Mouse (Mus musculus) intestine, postnatal 0 days (tissue): ENCODE results near the gene Gimap8. TPM values are rescaled to one million over a fixed set of nuclear protein-coding genes. Genes with fewer than 3 reads are reported as not detected.

ENCODE experiments used
- ATAC-seq: fragments of 200-750 bp; cut with Nextera tagmentation; 2 replicates; pipeline ENCODE4 v1.8.0; 2017; ENCODE audit warnings: mild to moderate bottlenecking, moderate TSS enrichment, moderate library complexity
- H3K27ac ChIP-seq: fragments of 300-500 bp; sonication (generic); 2 replicates; pipeline ENCODE4 v1.5.1; 2014; ENCODE audit warnings: mild to moderate bottlenecking, low read depth, low read length, moderate library complexity
- H3K27me3 ChIP-seq: fragments of 300-500 bp; sonication (generic); replicated peaks from 2 replicates; pipeline ENCODE4 v1.6.1; 2014; ENCODE audit warnings: low read length, mixed read lengths; ENCODE audit not compliant: control insufficient read depth, insufficient read depth
- H3K36me3 ChIP-seq: fragments of 300-500 bp; sonication (generic); 2 replicates; pipeline ENCODE4 v1.6.1; 2014; ENCODE audit warnings: mild to moderate bottlenecking, moderate library complexity; ENCODE audit not compliant: control insufficient read depth, insufficient read depth
- H3K4me1 ChIP-seq: fragments of 300-500 bp; sonication (generic); replicated peaks from 2 replicates; pipeline ENCODE4 v1.6.1; 2014; ENCODE audit warnings: antibody characterized with exemption, low read length, mixed read lengths; ENCODE audit not compliant: control insufficient read depth, insufficient read depth
- H3K4me2 ChIP-seq: fragments of 300-500 bp; sonication (generic); replicated peaks from 2 replicates; pipeline ENCODE4 v1.6.1; 2014; ENCODE audit warnings: low read depth, mild to moderate bottlenecking, moderate library complexity
- H3K4me3 ChIP-seq: fragments of 300-500 bp; sonication (generic); 2 replicates; pipeline ENCODE4 v1.5.1; 2014; ENCODE audit warnings: low read depth, low read length
- H3K9ac ChIP-seq: fragments of 300-500 bp; sonication (generic); 2 replicates; pipeline ENCODE4 v1.6.1; 2014; ENCODE audit warnings: mild to moderate bottlenecking, low read depth, low read length
- H3K9me3 ChIP-seq: fragments of 300-500 bp; sonication (generic); 2 replicates; pipeline ENCODE4 v1.6.1; 2016; ENCODE audit warnings: mixed run types; ENCODE audit not compliant: control insufficient read depth
- CTCF ChIP-seq: sonication (generic); IDR thresholded peaks from 2 replicates; pipeline ENCODE4 v1.5.1; 2016; ENCODE audit warnings: low read depth, mild to moderate bottlenecking, control low read depth, antibody characterized with exemption, moderate library complexity
- WGBS: fragments of 180-500 bp; shearing (Covaris S2); extraction: QIAGEN DNeasy Blood & Tissue Kit; methylation state at CpG from one replicate; pipeline ENCODE4 v1.1.7; 2014; 5-methylcytosine and 5-hydroxymethylcytosine counted together
- polyA plus RNA-seq: library from polyadenylated mRNA; unstranded; fragments of >200 nt; fragmentation: Nextera tagmentation; extraction: Ambion mirVana; gene quantifications from 2 replicates; pipeline ENCODE4 v1.2.1, GENCODE M21; 2015

Gene Gimap8
- polyA plus RNA-seq, 1 experiment from 2014 or later: 1.1 TPM

DNA sequence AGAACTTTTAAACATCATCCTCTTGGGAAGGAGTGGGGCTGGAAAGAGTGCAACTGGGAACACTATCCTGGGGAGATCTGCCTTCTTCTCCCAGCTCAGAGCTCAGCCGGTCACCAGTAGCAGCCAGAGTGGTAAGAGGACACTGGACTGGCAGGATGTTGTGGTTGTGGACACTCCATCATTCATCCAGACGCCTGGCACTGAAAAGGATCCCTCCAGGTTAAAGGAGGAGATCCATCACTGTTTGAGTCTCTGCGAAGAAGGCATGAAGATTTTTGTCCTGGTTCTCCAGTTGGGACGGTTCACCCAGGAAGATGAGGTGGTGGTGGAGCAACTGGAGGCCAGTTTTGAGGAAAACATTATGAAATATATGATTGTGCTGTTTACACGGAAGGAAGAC is 11.7 kb downstream of the Gimap8 start:
- 75% methylated on average over 5 of the region's 5 CpGs for WGBS
- no peaks in the 10 kb centered on the region for H3K9me3 ChIP-seq
- no peak for TF ChIP-seq CTCF

DNA sequence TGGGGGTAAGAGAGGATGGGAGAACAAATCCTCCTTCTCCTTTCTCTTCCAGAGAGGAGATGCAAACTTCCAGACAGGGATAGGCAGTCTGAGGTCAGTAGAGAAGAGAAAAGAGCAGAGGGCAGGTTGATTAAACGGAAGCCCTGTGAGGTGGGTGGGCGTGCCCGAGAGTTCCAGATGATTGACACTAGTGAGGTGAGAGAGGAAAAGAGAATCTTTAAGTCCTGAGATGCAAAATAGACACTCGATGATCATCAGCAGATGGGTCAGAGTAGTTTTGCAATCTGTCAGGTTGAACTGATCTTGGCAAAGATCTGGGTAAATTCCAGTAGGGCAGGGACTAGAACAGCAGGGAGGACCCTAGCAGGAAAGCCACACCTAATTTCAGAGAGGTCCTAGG is 17.7 kb downstream of the Gimap8 start:
- no peak for TF ChIP-seq CTCF
- Histone ChIP-seq H3K9me3 (no peaks in the 10 kb centered on the region), H3K4me2 (no peak overlapping the region), H3K27ac (no peak overlapping the region), H3K9ac (no peak overlapping the region), H3K4me3 (no peak overlapping the region), H3K27me3 (no peaks in the 10 kb centered on the region), H3K4me1 (peaks cover 4% of the 10 kb centered on the region), H3K36me3 (no peaks in the 10 kb centered on the region)
- WGBS: 61% methylated on average over 4 of the region's 4 CpGs
- ATAC-seq: no peak

More for the DNA sequence above, 11.7 kb downstream of the Gimap8 start:
- H3K27ac ChIP-seq: no peak overlapping the region
- H3K27me3 ChIP-seq: no peaks in the 10 kb centered on the region
- no peak overlapping the region for H3K9ac ChIP-seq
- H3K36me3 ChIP-seq: no peaks in the 10 kb centered on the region
- H3K4me3 ChIP-seq: no peak overlapping the region
- H3K4me2 ChIP-seq: no peak overlapping the region
- no peaks in the 10 kb centered on the region for H3K4me1 ChIP-seq
- ATAC-seq: no peak

DNA sequence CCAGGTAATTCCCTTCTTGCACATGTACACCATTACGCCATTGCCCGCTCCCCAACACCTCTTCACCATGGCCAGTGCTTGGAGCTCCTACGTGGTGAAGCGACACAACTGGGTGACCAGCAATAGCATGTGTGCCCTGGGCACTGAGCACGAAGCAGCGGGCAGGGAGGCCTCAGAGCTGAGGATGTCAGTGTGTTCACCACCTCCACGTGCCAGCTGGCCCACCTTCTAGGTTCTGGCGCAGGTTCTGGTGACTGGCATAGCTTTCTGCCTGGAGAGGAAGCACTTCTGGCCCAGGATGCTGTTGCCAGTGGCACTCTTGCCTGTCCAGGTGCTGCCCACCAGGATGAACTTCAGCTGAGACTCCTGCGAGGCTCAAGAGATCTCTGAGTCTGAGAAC is 18.4 kb downstream of the Gimap8 start:
- Histone ChIP-seq H3K4me2 (no peak overlapping the region), H3K27ac (no peak overlapping the region), H3K9ac (no peak overlapping the region), H3K4me1 (peaks cover 4% of the 10 kb centered on the region), H3K9me3 (no peaks in the 10 kb centered on the region), H3K4me3 (no peak overlapping the region), H3K36me3 (no peaks in the 10 kb centered on the region), H3K27me3 (no peaks in the 10 kb centered on the region)
- WGBS: 93% methylated on average over 9 of the region's 9 CpGs
- no peak for ATAC-seq
- TF ChIP-seq CTCF: no peak

DNA sequence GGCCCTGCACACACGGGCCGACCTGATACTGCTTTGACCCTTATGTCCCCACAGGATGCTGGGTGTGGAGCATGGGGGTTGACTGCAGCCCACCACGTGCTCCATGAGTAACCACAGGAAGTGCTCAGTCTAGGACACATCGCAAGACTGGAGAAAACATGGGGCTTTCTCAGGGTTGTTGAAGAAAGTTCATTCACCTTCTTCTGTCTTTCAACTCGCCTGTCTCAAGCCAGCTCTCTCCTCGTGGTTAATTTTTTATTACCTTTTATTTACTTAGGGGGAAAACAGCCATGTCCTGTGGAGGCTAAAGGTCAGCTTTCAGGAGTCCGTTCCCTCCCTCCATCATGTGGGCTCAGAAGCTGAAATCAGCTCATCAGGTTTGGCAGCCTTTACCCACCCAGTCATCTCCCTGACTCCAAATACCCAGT is 19.1 kb downstream of the Gimap8 start:
- no peak overlapping the region for H3K9ac ChIP-seq
- WGBS: 9% methylated on average over 7 of the region's 7 CpGs
- no peaks in the 10 kb centered on the region for H3K9me3 ChIP-seq
- H3K36me3 ChIP-seq: no peaks in the 10 kb centered on the region
- H3K27me3 ChIP-seq: no peaks in the 10 kb centered on the region
- no peak for TF ChIP-seq CTCF
- no peak overlapping the region for H3K4me3 ChIP-seq
- no peak overlapping the region for H3K27ac ChIP-seq
- ATAC-seq: peak; percentile 61
- H3K4me2 ChIP-seq: 0 out of 2 replicates have a peak overlapping the region, but pooled peaks have one; percentile 13
- peaks cover 4% of the 10 kb centered on the region for H3K4me1 ChIP-seq

DNA sequence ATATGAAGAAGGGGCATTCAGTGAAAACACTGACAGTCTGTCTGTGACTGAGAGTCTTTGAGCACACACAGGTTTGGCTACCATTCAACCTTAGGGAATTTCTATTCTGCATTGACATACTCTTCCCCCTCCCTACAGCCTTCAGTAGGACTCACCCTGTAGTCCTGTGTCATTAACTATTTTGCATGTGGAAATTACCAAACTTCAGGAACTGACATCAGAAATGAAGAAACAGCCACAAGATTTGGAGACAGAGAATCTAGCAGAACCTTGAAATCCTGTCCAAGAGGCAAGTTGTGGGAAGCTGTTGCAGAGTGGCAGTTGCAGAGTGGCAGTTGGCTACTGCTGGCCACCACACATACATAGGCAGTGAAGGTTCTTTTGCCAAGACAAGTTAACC is 21.0 kb downstream of the Gimap8 start:
- Histone ChIP-seq H3K9me3 (no peaks in the 10 kb centered on the region), H3K9ac (no peak overlapping the region), H3K27me3 (no peaks in the 10 kb centered on the region), H3K36me3 (no peaks in the 10 kb centered on the region), H3K4me1 (peaks cover 4% of the 10 kb centered on the region), H3K27ac (no peak overlapping the region), H3K4me2 (no peak overlapping the region), H3K4me3 (no peak overlapping the region)
- ATAC-seq: no peak
- TF ChIP-seq CTCF: no peak

DNA sequence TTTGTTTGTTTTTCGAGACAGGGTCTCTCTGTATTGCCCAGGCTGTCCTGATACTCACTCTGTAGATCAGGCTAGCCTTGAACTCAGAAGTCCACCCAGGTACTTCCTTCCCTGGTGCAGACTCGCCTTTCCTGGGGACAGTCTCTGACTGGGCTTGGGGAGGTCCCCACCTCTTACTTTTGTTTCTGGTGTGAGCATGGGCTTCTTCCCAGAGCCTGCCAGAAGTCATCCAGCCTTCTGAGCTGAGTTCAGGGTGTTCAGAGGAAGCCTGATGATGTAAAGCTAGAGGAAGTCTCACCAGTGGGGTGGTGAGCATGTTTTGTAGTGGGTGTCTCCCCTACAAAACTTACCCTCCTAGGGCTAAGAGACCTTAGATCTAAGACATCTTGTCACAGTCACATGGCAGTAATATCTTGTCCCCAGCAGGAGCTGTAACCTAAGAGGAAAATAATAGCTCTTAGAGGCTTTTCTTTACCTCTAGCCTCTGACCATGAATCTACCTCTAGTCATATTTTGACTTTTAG is 22.5 kb downstream of the Gimap8 start:
- H3K27me3 ChIP-seq: no peaks in the 10 kb centered on the region
- TF ChIP-seq CTCF: no peak
- H3K9ac ChIP-seq: no peak overlapping the region
- H3K27ac ChIP-seq: no peak overlapping the region
- no peak for ATAC-seq
- peaks cover 4% of the 10 kb centered on the region for H3K4me1 ChIP-seq
- no peaks in the 10 kb centered on the region for H3K9me3 ChIP-seq
- 78% methylated on average over 2 of the region's 2 CpGs for WGBS
- no peak overlapping the region for H3K4me3 ChIP-seq
- H3K36me3 ChIP-seq: no peaks in the 10 kb centered on the region
- no peak overlapping the region for H3K4me2 ChIP-seq
